Comparison of ENCODE assay signal across 18 mouse cellular contexts in the genomic region with DNA sequence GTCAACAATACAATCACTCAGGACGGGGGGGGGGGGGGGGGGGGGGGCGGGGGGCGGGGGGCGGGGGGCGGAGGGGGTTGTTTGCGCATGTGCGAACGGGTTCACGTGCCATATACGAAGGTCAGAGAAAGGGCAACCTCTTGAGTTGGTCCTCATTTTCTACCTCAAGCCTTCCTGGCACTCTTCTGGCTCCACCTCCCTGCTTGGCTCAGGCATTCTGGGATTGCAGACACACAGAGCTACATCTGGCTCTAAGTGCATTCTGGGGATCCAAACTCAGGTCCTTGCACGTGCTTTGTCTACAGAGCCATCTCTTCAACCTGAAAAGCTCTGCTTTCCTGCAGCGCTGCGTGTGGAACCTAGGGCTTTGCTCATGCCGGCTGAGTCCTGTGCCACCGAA. TPM values are rescaled to one million over a fixed set of nuclear protein-coding genes. Genes with fewer than 3 reads are reported as not detected.
A peak's percentile ranks its signal among the peaks of the same experiment; 100 is the strongest.
DNase-seq lines count a peak whose midpoint lies in the region; ATAC-seq and TF ChIP-seq lines count a peak whose summit lies in the region.
"Had no signal": no experiment of that assay in that cellular context is flagged by ENCODE, and none has a peak within 500 bp of the region (broad histone marks: within the 10 kb centered on the region; RNA-seq: fewer than 3 reads in every experiment).

No protein-coding gene starts in this region.

- peak overlapping the region; percentile 47; the same call in 1 of the 2 replicates for H3K27ac ChIP-seq in heart, adult 2 months
- H3K27ac ChIP-seq in kidney, embryonic 16.5 days (ENCODE audit: low read length) = peak overlapping the region; percentile 46; the same call in 1 of the 2 replicates
- H3K27ac ChIP-seq in testis, adult 2 months (ENCODE audit: control insufficient read depth, insufficient read depth, low read depth, low read length) = peak overlapping the region; percentile 73
- H3K27ac ChIP-seq: neural tube, embryonic 12.5 days had no signal

- no peak overlapping the region for H3K4me2 ChIP-seq in kidney, embryonic 16.5 days (replicated peaks; ENCODE audit: low read depth, low read length)
- H3K4me2 ChIP-seq: neural tube, embryonic 12.5 days had no signal

- no peak for TF ChIP-seq POLR2A in heart, adult 2 months (IDR thresholded peaks at IDR 0.05; ENCODE audit: insufficient read depth, low read depth, low read length)
- TF ChIP-seq POLR2A in testis, adult 2 months (IDR thresholded peaks at IDR 0.05; ENCODE audit: control insufficient read depth, low read depth, low read length) = no peak; the same call in 1 of the 2 replicates

- ATAC-seq in kidney, embryonic 16.5 days (ENCODE audit: low FRiP score, low TSS enrichment) = no peak
- ATAC-seq: activated CD4-positive, CD25-positive, alpha-beta regulatory T cell, adult 4 months; forebrain, postnatal 0 days; inflammation-experienced regulatory T-cells, adult 6 months had no signal

- H3K79me2 ChIP-seq in heart, adult 2 months (replicated peaks; ENCODE audit: control insufficient read depth, insufficient read depth, low read length) = no peaks in the 10 kb centered on the region

- no peak for TF ChIP-seq CTCF in heart, adult 2 months (IDR thresholded peaks at IDR 0.05)
- TF ChIP-seq CTCF in testis, adult 2 months (IDR thresholded peaks at IDR 0.05; ENCODE audit: control insufficient read depth, insufficient read depth, insufficient replicate concordance, low read depth, low read length) = no peak

- no peak for DNase-seq in heart, adult 2 months
- DNase-seq in heart, postnatal 14 days = no peak
- DNase-seq in kidney, postnatal 36 days = no peak
- no peak for DNase-seq in testis, postnatal 14 days (ENCODE audit: low spot score)
- DNase-seq in thymus, postnatal 25 days = no peak
- DNase-seq in cerebellum, postnatal 25 days = no peak
- DNase-seq: cerebellum, adult 18-20 months; forebrain, postnatal 0 days; gastrocnemius, postnatal 14 days; right cerebral cortex, postnatal 4 days had no signal

- no peaks in the 10 kb centered on the region for H3K27me3 ChIP-seq in heart, adult 2 months (ENCODE audit: control insufficient read depth, insufficient read depth, low read length)
- no peaks in the 10 kb centered on the region for H3K27me3 ChIP-seq in kidney, embryonic 16.5 days (ENCODE audit: insufficient read depth, low read length)
- H3K27me3 ChIP-seq in testis, adult 2 months (ENCODE audit: control insufficient read depth, insufficient read depth, low read length) = no peaks in the 10 kb centered on the region
- H3K27me3 ChIP-seq: neural tube, embryonic 12.5 days had no signal

- peaks cover 29% of the 10 kb centered on the region for H3K4me1 ChIP-seq in heart, adult 2 months (ENCODE audit: control insufficient read depth, insufficient read depth, low read length)
- peaks cover 18% of the 10 kb centered on the region for H3K4me1 ChIP-seq in kidney, embryonic 16.5 days (ENCODE audit: insufficient read depth, low read length)
- H3K4me1 ChIP-seq in testis, adult 2 months (ENCODE audit: control insufficient read depth, insufficient read depth, low read length) = peaks cover 8% of the 10 kb centered on the region
- H3K4me1 ChIP-seq: neural tube, embryonic 12.5 days had no signal

- H3K36me3 ChIP-seq in heart, adult 2 months (ENCODE audit: control insufficient read depth, insufficient read depth, low read length) = no peaks in the 10 kb centered on the region; the same call in 1 of the 2 replicates
- H3K36me3 ChIP-seq in kidney, embryonic 16.5 days (ENCODE audit: insufficient read depth, low read length) = peaks cover 3% of the 10 kb centered on the region; the same call in 1 of the 2 replicates
- H3K36me3 ChIP-seq in testis, adult 2 months (ENCODE audit: control insufficient read depth, insufficient read depth, low read length) = no peaks in the 10 kb centered on the region
- H3K36me3 ChIP-seq: neural tube, embryonic 12.5 days had no signal

- WGBS in heart, adult 2 months = 48% methylated on average over 9 of the region's 15 CpGs
- 57% methylated on average over 9 of the region's 15 CpGs for WGBS in kidney, embryonic 16.5 days

- no peaks in the 10 kb centered on the region for H3K9me3 ChIP-seq in kidney, embryonic 16.5 days (ENCODE audit: low read length)
- H3K9me3 ChIP-seq: G1E; neural tube, embryonic 12.5 days had no signal

- H3K9ac ChIP-seq in heart, adult 2 months (ENCODE audit: low read depth, low read length) = no peak overlapping the region
- H3K9ac ChIP-seq in kidney, embryonic 16.5 days (replicated peaks; ENCODE audit: low read length) = no peak overlapping the region
- H3K9ac ChIP-seq: forebrain, postnatal 0 days; neural tube, embryonic 12.5 days had no signal

- intact Hi-C loops in heart, adult 2 months (cut with DNase I) = no loop called here
- intact Hi-C loops in heart, postnatal 14 days (cut with DNase I) = no loop called here

- TF ChIP-seq EP300 in heart, adult 2 months (IDR thresholded peaks at IDR 0.05; ENCODE audit: insufficient read depth, low read depth, low read length) = no peak

- H3K4me3 ChIP-seq in heart, adult 2 months = no peak overlapping the region
- H3K4me3 ChIP-seq in kidney, embryonic 16.5 days (ENCODE audit: low read length) = no peak overlapping the region
- no peak overlapping the region for H3K4me3 ChIP-seq in testis, adult 2 months (ENCODE audit: control insufficient read depth, low read depth, low read length)
- H3K4me3 ChIP-seq: neural tube, embryonic 12.5 days had no signal

RNA-seq across cellular contexts. Expression of a gene that starts 24.0 kb away (rescaled TPM):
- total RNA-seq in heart, adult 2 months (2021) = 1 to 10 TPM; 4.4 to 4.9 TPM
- polyA plus RNA-seq in heart, adult 2 months (2012; rRNA removed) = 2.1 and 2.8 TPM in 2 replicates
- 1 to 10 TPM; 5.7 to 6.1 TPM for total RNA-seq in heart, postnatal 14 days (2021)
- 24.3 and 28.0 TPM in 2 replicates for polyA plus RNA-seq in kidney, embryonic 16.5 days (2015; fragmentation: Nextera tagmentation; extraction: Ambion mirVana)
- polyA plus RNA-seq in testis, adult 2 months (2012; rRNA removed) = 25.1 and 26.0 TPM in 2 replicates

RNA-seq across cellular contexts. Expression of a gene that starts 31.9 kb away (rescaled TPM):
- 100 to 1,000 TPM; 279 to 331 TPM for total RNA-seq in heart, adult 2 months (2021)
- polyA plus RNA-seq in heart, adult 2 months (2012; rRNA removed) = 172 and 183 TPM in 2 replicates
- 100 to 1,000 TPM; 252 to 276 TPM for total RNA-seq in heart, postnatal 14 days (2021)
- 53.9 and 64.7 TPM in 2 replicates for polyA plus RNA-seq in kidney, embryonic 16.5 days (2015; fragmentation: Nextera tagmentation; extraction: Ambion mirVana)
- polyA plus RNA-seq in testis, adult 2 months (2012; rRNA removed) = 282 and 295 TPM in 2 replicates

RNA-seq across cellular contexts. Expression of a gene that starts 49.9 kb away (rescaled TPM):
- not detected for total RNA-seq in heart, adult 2 months (2021)
- 0.35 and 1.5 TPM in 2 replicates for polyA plus RNA-seq in heart, adult 2 months (2012; rRNA removed)
- total RNA-seq in heart, postnatal 14 days (2021) = under 1 TPM in 1 of 2 experiments, not detected in 1; 0.61 TPM
- 1.4 and 2.2 TPM in 2 replicates for polyA plus RNA-seq in kidney, embryonic 16.5 days (2015; fragmentation: Nextera tagmentation; extraction: Ambion mirVana)
- polyA plus RNA-seq in testis, adult 2 months (2012; rRNA removed) = not detected in 2 replicates
- total RNA-seq: forebrain, postnatal 0 days; G1E; gastrocnemius, postnatal 14 days; layer of hippocampus, adult 18-20 months; midbrain, postnatal 0 days had no signal
- polyA plus RNA-seq: activated CD4-positive, CD25-positive, alpha-beta regulatory T cell, adult 4 months had no signal
